Mouse (Mus musculus) embryo, embryonic 10 days (tissue): ENCODE measurements around the gene Spag5.
"Not testable (repeated sequence)": the region's sequence is repeated elsewhere in the genome, so short reads cannot be mapped to it uniquely, and the experiment has no call there.

ENCODE experiments used
- DNase-seq: peaks from one replicate; pipeline ENCODE4 v3.0.0-alpha.2; 2015; ENCODE audit warnings: low spot score

The Spag5 gene

DNA sequence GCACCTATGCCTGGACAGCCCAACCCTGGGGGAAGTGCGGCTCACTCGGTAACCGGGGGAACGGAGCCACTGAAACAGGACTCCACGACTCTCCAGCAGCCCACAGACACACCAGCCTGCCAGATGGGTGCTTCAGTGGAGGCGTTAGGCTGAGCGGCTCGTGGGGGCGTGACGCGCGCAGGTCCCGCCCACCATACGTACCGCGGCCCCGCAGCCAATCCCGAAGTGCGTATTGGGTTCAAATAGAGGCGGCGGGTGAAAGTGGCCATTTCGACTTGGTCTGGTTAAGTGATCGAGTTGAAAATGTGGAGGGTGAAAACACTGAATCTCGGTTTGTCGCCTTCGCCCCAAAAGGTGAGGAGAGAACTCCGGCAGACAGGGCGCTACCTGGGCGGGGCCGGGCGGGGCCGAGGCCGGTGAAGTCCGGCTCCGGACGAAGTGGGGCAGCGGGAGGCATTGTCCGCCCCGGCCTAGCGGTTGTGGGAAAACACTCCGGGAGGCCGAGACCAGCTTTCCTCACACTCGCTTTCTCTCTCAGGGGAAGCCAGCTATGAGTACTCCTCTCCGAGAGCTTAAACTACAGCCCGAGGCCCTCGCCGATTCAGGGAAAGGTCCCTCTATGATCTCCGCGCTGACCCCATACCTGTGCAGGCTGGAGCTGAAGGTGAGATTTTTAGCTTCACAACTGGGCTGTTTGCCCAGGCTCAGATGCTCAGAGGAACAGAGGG lies at the start of gene Spag5:
TSS of gene Spag5 (plus strand) at position 173 of the 728 bp plus-strand sequence.
- peak; percentile 97 for DNase-seq

DNA sequence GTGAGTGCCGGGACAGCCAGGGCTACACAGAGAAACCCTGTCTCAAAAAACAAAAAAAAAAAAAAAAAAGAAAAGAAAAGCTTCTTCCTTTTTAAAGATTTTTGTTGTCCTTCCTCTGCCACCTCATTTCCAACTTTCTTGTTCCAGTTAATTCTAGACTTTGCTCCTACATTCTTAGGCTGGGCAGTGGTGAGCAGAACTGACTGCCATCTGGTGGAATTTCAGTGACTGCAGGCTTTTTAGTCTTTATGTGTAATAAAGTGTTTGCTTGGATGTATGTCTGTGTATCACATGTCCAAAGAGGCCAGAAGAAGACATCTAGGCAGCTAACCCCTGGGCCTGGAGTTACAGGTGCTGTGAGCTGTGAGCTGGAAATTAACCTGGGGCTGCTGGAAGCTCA lies 44.7 kb upstream of the Spag5 start:
- no peak for DNase-seq

DNA sequence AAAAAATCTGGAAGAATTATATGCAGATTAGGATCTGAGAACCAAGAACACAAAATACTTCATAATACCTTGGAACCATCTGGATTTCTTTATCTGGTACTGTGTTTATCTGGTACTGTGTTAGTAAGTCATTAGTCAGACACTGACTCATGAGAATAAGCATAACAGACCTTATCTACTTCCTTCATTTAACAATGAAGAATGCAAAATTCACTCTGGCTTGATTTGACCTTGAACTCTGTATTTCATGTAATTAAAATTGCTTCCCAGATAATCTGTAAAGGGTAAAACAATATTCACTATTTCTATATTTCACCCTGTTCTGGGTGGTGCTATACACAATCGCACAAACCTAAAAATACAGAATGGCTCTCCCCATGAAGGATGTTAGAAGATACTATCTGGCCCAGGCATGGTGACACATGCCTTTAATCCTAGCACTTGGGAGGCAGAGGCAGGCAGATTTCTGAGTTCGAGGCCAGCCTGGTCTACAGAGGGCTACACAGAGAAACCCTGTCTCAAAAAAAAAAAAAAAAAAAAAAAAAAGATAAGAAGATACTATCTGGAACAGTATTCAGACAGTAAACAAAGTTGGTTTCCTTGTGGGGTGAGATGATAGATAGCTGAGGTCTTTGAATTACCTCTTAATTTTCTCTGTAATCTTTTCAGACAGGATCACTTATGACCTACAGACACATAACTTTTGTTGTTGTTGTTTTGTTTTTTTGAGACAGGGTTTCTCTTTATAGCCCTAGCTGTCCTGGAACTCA lies 40.7 kb upstream of the Spag5 start:
- DNase-seq = no peak

DNA sequence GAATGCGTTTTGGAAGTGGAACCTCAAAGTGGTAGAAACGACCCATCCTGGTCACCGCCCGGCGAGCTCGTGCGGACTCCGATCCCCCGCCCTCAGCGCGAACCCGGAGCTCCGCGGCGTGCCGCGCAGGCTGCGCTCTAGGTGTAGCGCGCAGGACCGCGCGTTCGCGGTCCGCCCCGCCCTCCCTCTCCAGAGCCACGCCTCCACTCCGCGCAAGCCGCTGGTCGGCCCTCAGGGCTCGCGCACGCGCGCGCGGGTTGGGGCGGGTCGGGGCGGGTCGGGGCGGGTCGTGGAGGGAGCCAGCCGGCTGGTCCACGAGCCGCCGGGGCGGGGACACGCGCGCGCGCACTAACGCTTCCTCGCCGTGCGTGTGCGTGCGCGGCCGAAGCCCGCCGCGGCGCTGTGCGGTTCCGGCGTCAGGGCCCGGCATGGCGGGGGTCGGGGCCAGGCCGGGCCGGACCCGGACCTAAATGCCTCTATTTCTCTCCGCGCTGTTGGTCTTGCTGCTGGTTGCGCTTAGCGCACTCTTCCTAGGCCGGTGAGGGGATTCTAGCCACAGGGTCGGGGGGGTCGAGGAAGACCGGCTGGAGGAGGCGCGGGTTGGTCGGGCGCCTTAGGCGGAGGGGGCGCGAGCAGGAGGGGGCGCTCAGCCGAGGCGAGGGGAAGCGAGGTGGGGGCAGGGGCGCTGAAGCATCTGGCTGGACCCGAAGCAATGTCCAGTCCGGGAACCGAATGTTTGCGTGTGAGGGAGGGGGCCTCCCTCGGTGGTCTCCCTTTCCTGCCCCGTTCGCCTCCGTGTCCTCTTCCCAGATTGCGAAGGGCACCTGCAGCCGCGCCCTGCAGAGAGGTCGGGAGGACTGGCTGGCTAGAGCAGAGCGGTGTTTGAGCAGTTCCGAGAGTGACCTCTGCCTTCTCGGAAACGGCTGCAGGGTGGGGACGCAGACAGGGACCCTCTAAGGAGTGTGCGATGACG lies 39.7 kb upstream of the Spag5 start, which contains the start of gene 2610507B11Rik:
TSS of gene 2610507B11Rik (plus strand) at position 373 of the 973 bp plus-strand sequence.
- DNase-seq = peak; percentile 92

DNA sequence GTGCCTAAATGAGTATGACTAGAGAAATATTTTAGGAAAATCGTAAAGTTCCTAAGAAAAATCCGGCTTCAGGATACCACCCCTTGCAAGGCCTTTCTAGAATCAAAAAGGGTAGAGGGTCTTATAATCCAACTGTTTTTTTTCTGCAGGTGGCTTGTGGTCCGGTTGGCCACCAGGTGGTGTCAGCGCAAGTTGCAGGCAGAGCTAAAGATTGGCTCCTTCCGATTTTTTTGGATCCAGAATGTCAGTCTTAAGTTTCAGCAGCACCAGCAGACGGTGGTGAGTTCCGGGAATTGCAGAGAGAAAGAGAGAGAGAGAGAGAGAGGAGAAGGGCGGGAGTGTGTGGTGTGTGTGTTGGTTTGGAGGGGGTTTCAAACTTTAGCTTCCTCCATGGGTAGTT lies 38.8 kb upstream of the Spag5 start:
- peak; percentile 81 for DNase-seq

DNA sequence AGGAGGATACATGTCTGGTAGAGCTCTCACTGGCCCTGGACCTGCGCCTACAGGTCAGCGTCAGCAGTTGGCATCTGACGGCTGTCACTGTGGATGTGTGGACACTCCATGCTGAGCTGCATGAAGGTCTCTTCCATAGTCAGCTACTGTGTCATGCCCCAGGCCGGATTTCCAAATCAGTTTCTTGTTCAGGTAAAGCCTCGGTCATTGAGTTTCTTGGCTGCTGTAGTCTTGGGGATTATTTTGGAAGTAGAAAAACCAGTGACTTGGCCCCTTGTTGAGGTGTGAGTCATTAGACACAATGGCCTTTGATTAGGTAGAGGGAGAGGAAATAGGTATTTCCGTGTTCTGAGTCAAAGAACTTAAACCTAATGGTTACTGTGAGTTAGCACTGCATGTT lies 35.8 kb upstream of the Spag5 start:
- no peak for DNase-seq

DNA sequence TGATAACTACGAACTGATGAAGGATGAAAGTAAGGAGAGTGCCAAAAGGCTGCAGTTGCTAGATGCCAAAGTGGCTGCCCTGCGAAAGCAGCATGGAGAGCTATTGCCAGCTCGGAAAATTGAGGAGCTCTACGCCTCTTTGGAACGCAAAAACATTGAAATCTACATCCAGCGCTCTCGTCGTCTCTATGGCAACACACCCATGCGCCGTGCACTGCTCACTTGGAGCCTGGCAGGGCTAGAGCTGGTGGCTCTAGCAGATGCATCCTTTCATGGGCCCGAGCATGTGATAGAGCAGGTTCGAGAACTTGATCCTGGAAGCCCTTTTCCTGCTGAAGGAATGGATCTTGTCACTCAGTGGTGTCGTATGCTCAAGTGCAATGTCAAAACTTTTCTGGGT lies 29.3 kb upstream of the Spag5 start:
- DNase-seq = no peak

DNA sequence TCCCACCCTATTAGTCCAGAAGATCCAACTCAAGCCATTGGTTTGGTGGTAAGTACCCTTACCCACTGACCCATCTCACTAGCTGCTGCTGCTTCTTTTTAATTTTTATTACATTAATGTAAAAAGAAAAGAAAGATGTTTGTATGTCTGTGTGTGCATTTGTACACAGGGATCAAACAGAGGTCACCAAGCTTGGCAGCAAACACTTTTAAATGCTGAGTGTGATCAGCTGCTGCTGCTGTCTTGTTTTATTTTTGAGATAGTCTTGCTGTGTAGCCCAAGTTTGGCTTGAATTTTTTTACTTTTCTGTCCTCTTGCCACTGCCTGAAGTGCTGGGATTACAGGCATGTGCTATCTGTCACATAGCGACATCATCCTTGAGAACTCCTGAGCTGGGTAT lies 25.7 kb upstream of the Spag5 start:
- DNase-seq = no peak

DNA sequence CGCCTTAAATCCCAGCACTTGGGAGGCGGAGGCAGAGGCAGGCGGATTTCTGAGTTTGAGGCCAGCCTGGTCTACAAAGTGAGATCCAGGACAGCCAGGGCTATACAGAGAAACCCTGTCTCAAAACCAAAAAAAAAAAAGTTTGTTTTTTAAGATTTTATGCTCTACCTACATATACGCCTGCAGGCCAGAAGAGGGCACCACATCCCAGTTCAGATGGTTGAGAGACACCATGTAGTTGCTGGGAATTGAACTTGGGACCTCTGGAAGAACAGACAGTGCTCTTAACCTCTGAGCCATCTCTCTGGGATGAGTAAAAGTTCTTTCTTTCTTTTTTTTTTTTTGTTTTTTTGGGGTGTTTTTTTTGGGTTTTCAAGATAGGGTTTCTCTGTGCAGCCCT lies 25.2 kb upstream of the Spag5 start:
- not testable (repeated sequence) for DNase-seq

DNA sequence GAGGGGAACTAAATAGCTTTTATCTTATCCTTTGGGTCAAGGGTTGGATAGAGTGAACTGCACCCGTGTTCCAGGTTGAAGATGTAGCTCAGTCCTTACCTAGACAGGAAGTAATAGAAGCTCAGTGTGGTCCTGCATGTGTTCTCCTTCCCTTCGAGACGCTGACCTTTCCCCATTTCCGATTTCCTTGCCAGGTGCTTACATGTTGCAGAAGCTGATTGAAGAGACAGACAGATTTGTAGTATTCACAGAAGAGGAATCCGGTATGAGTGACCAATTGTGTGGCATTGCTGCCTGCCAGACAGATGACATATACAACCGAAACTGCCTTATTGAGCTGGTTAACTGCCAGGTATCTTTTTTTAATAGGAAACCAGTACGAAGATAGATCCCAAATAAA lies 22.5 kb upstream of the Spag5 start:
- no peak for DNase-seq

DNA sequence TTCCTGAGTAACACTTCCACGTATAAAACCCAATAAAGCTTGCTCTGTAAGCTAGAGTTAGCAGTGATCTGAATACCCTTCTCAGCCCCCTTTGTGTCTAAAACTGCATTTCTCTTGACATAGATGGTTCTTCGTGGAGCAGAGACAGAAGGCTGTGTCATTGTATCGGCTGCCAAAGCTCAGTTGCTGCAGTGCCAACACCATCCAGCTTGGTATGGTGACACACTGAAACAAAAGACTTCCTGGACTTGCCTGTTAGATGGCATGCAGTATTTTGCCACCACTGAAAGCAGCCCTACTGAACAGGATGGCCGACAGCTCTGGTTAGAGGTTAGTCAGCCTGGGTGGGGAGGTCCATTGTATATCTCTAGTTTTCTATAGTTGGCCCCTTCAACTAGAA lies 21.7 kb upstream of the Spag5 start:
- no peak for DNase-seq

DNA sequence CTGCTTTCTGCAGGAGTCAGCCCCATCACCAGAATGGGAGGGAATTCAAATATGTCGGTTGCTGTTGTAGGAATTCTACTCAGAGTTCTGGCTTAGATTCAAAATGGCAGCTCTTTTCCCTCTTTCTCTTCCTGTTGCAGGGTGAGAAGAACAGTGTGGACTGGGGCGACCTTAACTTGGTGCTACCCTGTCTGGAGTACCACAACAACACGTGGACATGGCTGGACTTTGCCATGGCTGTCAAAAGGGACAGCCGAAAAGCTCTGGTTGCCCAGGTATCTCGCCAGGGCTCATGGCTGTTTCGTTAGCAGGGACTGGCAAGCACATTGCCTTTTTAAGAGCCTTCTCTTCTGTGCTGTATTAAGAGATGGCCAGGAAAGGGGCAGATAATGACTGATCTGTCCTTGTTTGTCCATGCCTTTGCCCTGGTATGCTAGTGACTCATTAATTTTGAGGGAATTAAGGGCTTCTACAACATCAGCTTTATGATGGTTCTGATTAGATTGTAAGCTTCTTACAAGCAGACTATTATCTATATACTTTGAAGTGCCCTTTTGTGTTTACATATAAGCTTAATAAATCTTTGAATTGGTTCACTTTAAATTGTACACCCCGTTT lies 12.1 kb upstream of the Spag5 start:
- DNase-seq = no peak

DNA sequence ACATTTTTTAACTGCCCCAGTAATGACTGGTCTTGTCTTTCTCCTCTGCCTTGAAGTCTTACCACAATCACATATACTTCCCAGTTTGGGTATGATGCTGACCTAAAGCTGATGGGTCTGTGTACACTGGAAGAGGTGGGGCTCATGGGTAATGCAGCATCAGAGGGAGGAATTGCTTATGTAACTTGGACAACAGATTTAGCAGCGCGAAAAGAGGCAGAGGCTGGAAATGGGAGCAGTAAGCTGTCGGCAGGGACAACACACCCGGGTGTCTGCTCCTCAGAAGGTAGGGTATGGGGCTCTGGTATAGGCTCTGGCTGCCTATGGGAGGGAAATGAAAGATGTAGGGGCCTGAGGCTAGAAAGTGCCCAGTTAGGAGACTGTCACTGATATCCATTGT lies 10.7 kb upstream of the Spag5 start, which contains the start of gene BC030499:
TSS of gene BC030499 (plus strand) at position 188 of the 400 bp plus-strand sequence.
- DNase-seq = no peak

DNA sequence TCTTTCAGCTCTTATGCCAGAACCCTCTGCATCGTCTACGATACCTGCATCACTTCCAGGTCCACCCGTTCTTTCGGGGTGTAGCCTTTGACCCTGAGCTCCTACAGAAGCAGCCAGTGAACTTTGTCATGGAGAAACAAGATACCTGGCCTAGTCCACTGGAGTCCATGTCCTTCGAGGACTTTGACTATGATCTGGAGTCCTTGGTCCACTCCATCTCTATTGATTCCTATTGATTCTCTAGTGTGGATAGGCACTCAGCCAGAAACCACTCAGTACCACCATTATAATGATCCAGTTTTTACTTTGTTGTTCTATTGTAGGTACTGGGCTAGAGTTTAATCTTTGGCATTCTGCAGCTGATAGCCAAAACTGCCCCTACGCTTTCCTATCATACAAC lies 6.7 kb upstream of the Spag5 start:
- no peak for DNase-seq

DNA sequence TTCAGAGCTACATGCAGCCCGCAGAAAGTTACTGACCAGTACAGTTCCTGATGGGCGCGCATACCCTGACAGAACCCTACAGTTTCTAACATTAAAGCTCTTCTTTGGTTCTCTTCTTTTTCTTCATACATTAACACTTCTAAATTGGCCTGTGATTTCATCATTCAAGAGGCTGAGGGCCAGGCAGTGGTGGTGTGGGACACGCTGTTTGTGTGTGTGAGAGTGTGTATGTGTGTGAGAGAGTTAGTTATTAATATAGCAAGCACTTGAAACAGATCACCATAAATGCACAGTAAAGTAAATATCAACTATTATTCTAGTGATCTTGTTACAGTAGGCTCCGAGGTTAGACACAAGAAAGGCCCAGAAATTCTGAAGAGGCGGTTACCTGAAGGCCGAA lies 412 bp upstream of the Spag5 start:
- DNase-seq = no peak

DNA sequence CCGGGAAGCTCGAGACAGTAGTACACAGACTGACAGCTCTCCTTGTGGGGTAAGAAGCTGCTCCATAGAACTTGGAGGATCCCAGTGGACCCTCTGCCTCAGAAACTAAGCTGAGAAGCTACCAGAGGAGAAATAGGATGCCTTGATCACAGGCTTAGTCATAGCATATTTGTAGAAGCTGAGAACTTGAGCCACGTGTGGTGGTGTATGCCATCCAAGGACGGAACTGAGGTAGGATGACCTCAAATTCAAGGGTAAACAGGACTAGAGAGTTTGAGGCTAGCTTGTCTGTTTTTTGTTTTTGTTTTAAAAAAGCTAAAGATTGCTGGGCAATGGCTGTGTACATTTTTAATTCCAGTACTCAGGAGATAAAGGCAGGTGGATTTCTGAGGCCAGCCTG lies 3.9 kb downstream of the Spag5 start:
- no peak for DNase-seq

DNA sequence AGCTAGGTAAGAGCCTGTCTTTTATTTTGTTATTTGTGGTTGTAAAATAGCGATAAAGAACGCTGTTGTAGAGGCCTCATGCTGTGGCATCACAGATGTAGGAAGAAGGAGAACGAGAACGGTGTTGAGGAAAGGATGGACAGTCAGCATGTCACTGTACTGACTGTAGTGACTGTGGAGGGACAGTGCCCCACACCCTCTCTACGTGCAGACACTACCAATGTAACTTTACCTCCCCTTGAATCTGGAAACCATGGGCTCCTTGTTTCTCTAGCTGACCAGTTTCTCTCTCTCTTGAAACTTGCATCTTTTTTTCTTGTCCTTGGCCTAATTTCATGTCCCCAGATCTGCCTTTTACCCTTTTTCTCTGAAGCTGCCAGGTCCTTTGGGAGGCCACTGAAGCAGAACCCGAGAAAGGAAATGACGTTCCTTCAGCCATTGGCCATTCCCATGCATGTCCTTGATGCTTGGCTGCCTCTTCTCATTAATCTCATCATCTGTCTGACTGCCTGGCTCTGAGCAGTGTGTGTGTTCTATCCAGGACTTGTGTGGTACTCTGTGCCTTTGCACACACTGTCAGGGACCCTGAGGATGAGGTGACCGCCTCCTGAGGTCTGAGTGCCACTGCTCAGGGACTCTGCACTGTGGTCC lies 9.7 kb downstream of the Spag5 start:
- no peak for DNase-seq

DNA sequence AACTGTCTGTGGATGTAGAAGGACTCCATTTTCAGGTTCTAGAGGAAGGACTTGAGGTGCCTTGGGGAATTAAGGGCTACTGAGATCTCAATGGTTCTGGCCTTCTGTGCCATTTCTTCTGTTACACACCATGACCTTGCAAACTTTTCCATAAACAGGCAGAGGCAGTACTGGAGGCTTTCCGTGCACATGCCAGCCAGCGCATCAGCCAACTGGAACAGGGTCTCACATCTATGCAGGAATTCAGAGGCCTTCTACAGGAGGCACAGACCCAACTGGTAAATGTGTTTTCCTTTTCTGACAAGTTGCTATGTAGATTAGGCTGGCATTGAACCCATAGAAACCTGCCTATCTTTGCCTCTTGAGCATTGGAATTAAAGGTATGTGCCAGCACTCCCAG lies 12.3 kb downstream of the Spag5 start:
- DNase-seq = no peak

DNA sequence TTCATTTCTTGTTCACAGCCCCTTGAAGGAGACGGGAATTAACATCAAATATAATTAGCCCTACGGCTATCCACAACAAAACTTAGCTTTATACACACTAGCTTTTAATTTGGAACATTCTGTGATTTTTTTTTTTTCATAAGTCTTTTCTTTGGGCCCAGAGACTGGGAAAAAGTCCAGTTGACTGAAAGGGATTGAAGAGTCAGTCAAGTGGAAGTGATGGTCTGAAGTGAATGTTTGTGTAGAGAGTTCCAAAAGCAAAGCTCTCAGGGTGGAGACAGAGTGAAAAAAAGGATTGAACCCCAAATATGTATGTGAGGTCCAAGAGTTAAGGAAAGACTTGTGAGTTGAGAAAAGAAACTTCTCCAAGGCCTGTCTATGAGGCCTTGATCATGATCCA lies 17.1 kb downstream of the Spag5 start:
- no peak for DNase-seq

DNA sequence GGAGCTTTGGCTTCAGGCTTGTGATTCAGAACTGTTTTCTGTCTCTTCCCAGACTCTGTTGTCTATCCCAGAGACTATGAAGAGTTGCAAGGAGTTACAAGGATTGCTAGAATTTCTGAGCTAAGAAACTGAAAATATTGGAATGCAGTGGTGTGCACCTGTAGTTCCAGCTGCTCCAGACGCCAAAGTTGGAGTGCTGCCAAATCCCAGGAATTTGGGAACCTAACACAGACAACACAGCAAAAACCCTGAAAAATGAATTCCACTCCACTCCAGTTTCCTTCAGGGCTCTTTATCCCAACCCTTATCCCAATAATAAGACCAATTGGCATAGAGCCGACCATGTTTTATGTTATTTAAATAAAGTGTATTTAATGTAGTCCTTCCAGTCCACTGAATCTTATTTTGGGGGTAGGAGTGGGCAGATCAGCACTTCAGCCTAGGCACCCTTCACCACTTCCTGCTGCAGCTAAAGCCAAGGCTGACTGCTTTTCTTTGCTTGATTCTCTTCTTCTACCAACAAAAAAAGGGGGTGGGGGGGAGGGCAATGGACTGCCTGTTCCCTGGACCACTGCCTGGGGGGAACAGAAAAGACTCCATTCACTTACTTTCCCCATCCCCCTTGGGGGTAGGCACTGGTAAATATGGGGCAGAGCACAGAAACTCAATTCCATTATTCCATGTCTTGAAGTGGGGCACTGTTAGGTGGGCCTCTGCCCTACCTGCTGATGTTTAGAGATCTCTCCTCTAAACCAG lies 20.9 kb downstream of the Spag5 start:
- no peak for DNase-seq

DNA sequence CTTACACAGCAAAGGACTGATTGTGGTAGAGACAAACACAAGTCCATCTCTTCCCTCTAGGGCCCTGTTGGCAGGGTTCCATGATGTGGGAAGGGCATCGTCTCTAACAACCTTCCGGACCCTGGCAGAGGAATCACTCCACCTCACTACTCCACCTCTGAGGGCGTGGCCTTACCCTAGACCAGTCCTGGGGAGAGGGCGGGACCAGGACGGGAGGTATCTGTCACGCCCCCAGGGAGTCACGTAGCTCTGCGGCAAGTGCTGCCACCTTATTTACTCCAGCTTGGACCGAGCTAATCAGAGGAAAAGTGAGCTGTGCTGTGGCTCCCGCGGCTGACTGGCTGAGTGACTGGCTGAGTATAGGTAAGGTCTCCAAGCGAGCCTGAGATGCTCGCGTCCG lies 21.5 kb downstream of the Spag5 start, which contains the start of gene Aldoc:
TSS of gene Aldoc (plus strand) at position 109 of the 400 bp plus-strand sequence.
- DNase-seq = peak; percentile 90
